ENCODE assay signal across 14 mouse cellular contexts in genomic region chr19:37078571-37078970, GRCm38 (mm10).
DNase-seq lines count a peak whose midpoint lies in the region; ATAC-seq and TF ChIP-seq lines count a peak whose summit lies in the region.
"Had no signal": no experiment of that assay in that cellular context is flagged by ENCODE, and none has a peak within 500 bp of the region (broad histone marks: within the 10 kb centered on the region; RNA-seq: fewer than 3 reads in every experiment).

No protein-coding gene starts in this region.

- H3K4me2 ChIP-seq in heart, embryonic 12.5 days = no peak overlapping the region
- no peak overlapping the region for H3K4me2 ChIP-seq in lung, postnatal 0 days (replicated peaks; ENCODE audit: low read depth, low read length)
- H3K4me2 ChIP-seq: embryonic facial prominence, embryonic 12.5 days; forebrain, embryonic 13.5 days; liver, embryonic 13.5 days; midbrain, embryonic 12.5 days; neural tube, embryonic 13.5 days had no signal

- no peak for TF ChIP-seq CTCF in lung, postnatal 0 days (IDR thresholded peaks at IDR 0.05)

- ATAC-seq in heart, embryonic 12.5 days (ENCODE audit: insufficient number of reproducible peaks, low FRiP score) = no peak
- peak; percentile 33 for ATAC-seq in lung, postnatal 0 days
- ATAC-seq: forebrain, embryonic 13.5 days; inflammation-experienced regulatory T-cells, adult 6 months had no signal

- DNase-seq in adrenal gland, adult (ENCODE audit: inconsistent age in 2 of 2, low spot score in 1 of 2) = peak; percentile 42 to 82
- DNase-seq in adrenal gland, postnatal 4 days (ENCODE audit: low spot score in 2 of 2) = no peak
- no peak for DNase-seq in heart, postnatal 4 days
- DNase-seq in lung, postnatal 0 days (ENCODE audit: low spot score) = peak; percentile 25
- DNase-seq in lung, postnatal 4 days = no peak
- DNase-seq in right cerebral cortex, adult 2 months (ENCODE audit: low spot score in 2 of 2) = no peak
- DNase-seq: liver, embryonic 13.5 days had no signal

- peak overlapping the region; percentile 38; the same call in 1 of the 2 replicates for H3K27ac ChIP-seq in heart, embryonic 12.5 days (ENCODE audit: poor library complexity, severe bottlenecking)
- no peak overlapping the region for H3K27ac ChIP-seq in lung, postnatal 0 days (ENCODE audit: low read length)
- H3K27ac ChIP-seq in macrophage = peak overlapping the region; percentile 78
- H3K27ac ChIP-seq: embryonic facial prominence, embryonic 12.5 days; forebrain, embryonic 13.5 days; liver, embryonic 13.5 days; midbrain, embryonic 12.5 days; neural tube, embryonic 13.5 days had no signal

- no peak overlapping the region for H3K4me3 ChIP-seq in heart, embryonic 12.5 days
- no peak overlapping the region for H3K4me3 ChIP-seq in lung, postnatal 0 days (ENCODE audit: low read depth, low read length)
- H3K4me3 ChIP-seq in macrophage (ENCODE audit: inconsistent target) = no peak overlapping the region
- H3K4me3 ChIP-seq: embryonic facial prominence, embryonic 12.5 days; forebrain, embryonic 13.5 days; liver, embryonic 13.5 days; midbrain, embryonic 12.5 days; neural tube, embryonic 13.5 days had no signal

- no peak for TF ChIP-seq EP300 in lung, postnatal 0 days (IDR thresholded peaks at IDR 0.05)

- no peaks in the 10 kb centered on the region for H3K36me3 ChIP-seq in heart, embryonic 12.5 days
- no peaks in the 10 kb centered on the region for H3K36me3 ChIP-seq in lung, postnatal 0 days (ENCODE audit: insufficient read depth, low read length)
- H3K36me3 ChIP-seq in macrophage (ENCODE audit: inconsistent target) = no peaks in the 10 kb centered on the region
- H3K36me3 ChIP-seq: embryonic facial prominence, embryonic 12.5 days; liver, embryonic 13.5 days; midbrain, embryonic 12.5 days; neural tube, embryonic 13.5 days had no signal

- no peaks in the 10 kb centered on the region for H3K27me3 ChIP-seq in heart, embryonic 12.5 days (replicated peaks)
- H3K27me3 ChIP-seq in lung, postnatal 0 days (replicated peaks; ENCODE audit: insufficient read depth, low read length) = no peaks in the 10 kb centered on the region
- H3K27me3 ChIP-seq: embryonic facial prominence, embryonic 12.5 days; forebrain, embryonic 13.5 days; liver, embryonic 13.5 days; neural tube, embryonic 13.5 days had no signal

- no peaks in the 10 kb centered on the region for H3K9me3 ChIP-seq in heart, embryonic 12.5 days (replicated peaks)
- H3K9me3 ChIP-seq in lung, postnatal 0 days (ENCODE audit: low read length) = no peaks in the 10 kb centered on the region
- H3K9me3 ChIP-seq: embryonic facial prominence, embryonic 12.5 days; forebrain, embryonic 13.5 days; liver, embryonic 13.5 days; midbrain, embryonic 12.5 days; neural tube, embryonic 13.5 days had no signal

- H3K79me2 ChIP-seq in macrophage (ENCODE audit: inconsistent target) = no peaks in the 10 kb centered on the region

- H3K4me1 ChIP-seq in heart, embryonic 12.5 days (replicated peaks) = peaks cover 54% of the 10 kb centered on the region
- H3K4me1 ChIP-seq in lung, postnatal 0 days (ENCODE audit: insufficient read depth, low read depth, low read length) = no peaks in the 10 kb centered on the region
- H3K4me1 ChIP-seq: embryonic facial prominence, embryonic 12.5 days; forebrain, embryonic 13.5 days; liver, embryonic 13.5 days; midbrain, embryonic 12.5 days had no signal

- WGBS in heart, embryonic 12.5 days = 66% methylated on average over 1 of the region's 1 CpGs
- 63% methylated on average over 1 of the region's 1 CpGs for WGBS in lung, postnatal 0 days
- 92% methylated on average over 1 of the region's 1 CpGs for WGBS in macrophage (ENCODE audit: missing documents)

- H3K9ac ChIP-seq in heart, embryonic 12.5 days = 0 out of 2 replicates have a peak overlapping the region, but pooled peaks have one; percentile 23
- H3K9ac ChIP-seq in lung, postnatal 0 days (replicated peaks; ENCODE audit: low read depth) = no peak overlapping the region
- H3K9ac ChIP-seq: embryonic facial prominence, embryonic 12.5 days; forebrain, embryonic 13.5 days; liver, embryonic 13.5 days; midbrain, embryonic 12.5 days; neural tube, embryonic 13.5 days had no signal

Comparison
In these comparisons a context has a peak if more than half of its experiments do, and no peak if none do; other contexts are left out.
1. DNase-seq: peak in adrenal gland, adult (2 of 2) and lung, postnatal 0 days (single experiment); none in adrenal gland, postnatal 4 days (0 of 2), heart, postnatal 4 days (single experiment), lung, postnatal 4 days (0 of 2) and right cerebral cortex, adult 2 months (0 of 2).